In the genomic region with DNA sequence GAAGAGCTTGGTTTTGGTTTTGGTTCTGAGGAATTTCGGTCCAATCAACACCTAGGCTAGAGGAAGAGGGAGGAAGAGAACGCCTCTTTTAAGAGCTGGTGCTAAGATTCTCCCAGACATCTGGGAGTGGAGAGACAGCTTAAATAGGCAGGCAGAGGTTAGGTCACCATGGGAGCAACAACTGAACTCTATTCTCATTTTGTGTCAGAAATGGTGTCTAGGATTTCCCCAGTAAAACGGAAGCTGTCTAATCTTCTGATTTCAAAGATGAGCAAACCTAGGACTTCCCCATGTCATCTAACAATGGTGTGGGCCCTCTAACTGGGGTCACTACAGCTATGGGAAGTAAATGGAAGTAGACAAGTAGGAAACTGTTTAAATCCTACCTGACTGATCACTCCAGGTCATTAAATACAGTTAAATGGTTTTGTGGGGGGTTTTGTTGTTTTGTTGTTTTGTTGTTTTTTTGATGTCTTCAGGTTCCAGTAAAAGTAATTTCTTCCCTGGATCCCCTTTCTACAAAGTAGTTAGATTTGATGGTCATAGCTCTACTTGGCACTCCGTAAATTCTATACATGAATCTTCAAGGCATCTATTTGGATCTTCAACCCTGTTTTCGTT, we compare ENCODE assay signal across 22 mouse cellular contexts.
DNase-seq lines count a peak whose midpoint lies in the region; ATAC-seq lines count a peak whose summit lies in the region.
"Had no signal": no experiment of that assay in that cellular context is flagged by ENCODE, and none has a peak within 500 bp of the region (broad histone marks: within the 10 kb centered on the region; RNA-seq: fewer than 3 reads in every experiment).

No protein-coding gene starts in this region.

- peak; percentile 78 for ATAC-seq in CD4-positive, CD25-positive, alpha-beta regulatory T cell, adult 4 months
- ATAC-seq: forebrain, embryonic 14.5 days; forebrain, postnatal 0 days; hindbrain, postnatal 0 days; intestine, embryonic 15.5 days; Patski had no signal

- peak; percentile 61 for DNase-seq in CD4-positive helper T cell, adult 2 months (ENCODE audit: low read depth, low spot score)
- peak; percentile 82 for DNase-seq in induced T-regulatory cell, adult 2 months (ENCODE audit: low read depth)
- no peak for DNase-seq in cerebellum, adult 9-11 months
- no peak for DNase-seq in urinary bladder, postnatal 36 days (ENCODE audit: low spot score in 2 of 2)
- no peak for DNase-seq in adrenal gland, postnatal 4 days (ENCODE audit: low spot score in 2 of 2)
- DNase-seq: adrenal gland, adult 2 months; adrenal gland, postnatal 25 days; cerebellum, adult 18-20 months; cerebellum, adult 9-10 months; cerebellum, postnatal 25 days; forebrain, postnatal 0 days; gastrocnemius, adult 2 months; gastrocnemius, postnatal 14 days; heart, adult 18-20 months; heart, postnatal 14 days; heart, postnatal 4 days; kidney, adult 18-20 months had no signal

Comparison
In these comparisons a context has a peak if more than half of its experiments do, and no peak if none do; other contexts are left out.
1. DNase-seq: peak in CD4-positive helper T cell, adult 2 months (single experiment) and induced T-regulatory cell, adult 2 months (single experiment); none in cerebellum, adult 9-11 months (single experiment), urinary bladder, postnatal 36 days (0 of 2) and adrenal gland, postnatal 4 days (0 of 2).